Mouse (Mus musculus) midbrain, postnatal 0 days (tissue): ENCODE data around the gene Pebp1. TPM values are rescaled to one million over a fixed set of nuclear protein-coding genes. Genes with fewer than 3 reads are reported as not detected.
A peak's percentile ranks its signal among the peaks of the same experiment; 100 is the strongest.
"Not testable (repeated sequence)": the region's sequence is repeated elsewhere in the genome, so short reads cannot be mapped to it uniquely, and the experiment has no call there.

Source experiments
- ATAC-seq: fragments of 200-750 bp; cut with Nextera tagmentation; 2 replicates; pipeline ENCODE4 v1.8.0; 2017; ENCODE audit warnings: moderate number of reproducible peaks, mild to moderate bottlenecking, moderate TSS enrichment, moderate library complexity; ENCODE audit not compliant: low FRiP score
- DNase-seq: peaks from one replicate; pipeline ENCODE4 v3.0.0-alpha.2; 2015; ENCODE audit warnings: low spot score
- H3K27ac ChIP-seq: fragments of 300-500 bp; sonication (generic); 2 replicates; pipeline ENCODE4 v1.5.1; 2014; ENCODE audit warnings: low read depth, mild to moderate bottlenecking, low read length, mixed read lengths
- H3K27me3 ChIP-seq: fragments of 300-500 bp; sonication (generic); 2 replicates; pipeline ENCODE4 v1.6.1; 2014; ENCODE audit warnings: low read length, control low read depth, mixed read lengths; ENCODE audit not compliant: insufficient read depth
- H3K36me3 ChIP-seq: fragments of 300-500 bp; sonication (generic); 2 replicates; pipeline ENCODE4 v1.6.1; 2014; ENCODE audit warnings: low read length, control low read depth, mixed read lengths; ENCODE audit not compliant: insufficient read depth
- H3K4me1 ChIP-seq: fragments of 300-500 bp; sonication (generic); 2 replicates; pipeline ENCODE4 v1.6.1; 2014; ENCODE audit warnings: mild to moderate bottlenecking, control low read depth, antibody characterized with exemption, low read length, mixed read lengths; ENCODE audit not compliant: insufficient read depth
- H3K4me2 ChIP-seq: fragments of 300-500 bp; sonication (generic); 2 replicates; pipeline ENCODE4 v1.6.1; 2014; ENCODE audit warnings: low read depth, mild to moderate bottlenecking, low read length, mixed read lengths; ENCODE audit not compliant: poor library complexity, severe bottlenecking
- H3K4me3 ChIP-seq: fragments of 300-500 bp; sonication (generic); 2 replicates; pipeline ENCODE4 v1.5.1; 2014; ENCODE audit warnings: low read depth, mild to moderate bottlenecking, low read length, moderate library complexity
- H3K9ac ChIP-seq: fragments of 300-500 bp; sonication (generic); replicated peaks from 2 replicates; pipeline ENCODE4 v1.6.1; 2014; ENCODE audit warnings: mild to moderate bottlenecking, low read length, moderate library complexity, mixed read lengths; ENCODE audit not compliant: poor library complexity, severe bottlenecking
- H3K9me3 ChIP-seq: fragments of 300-500 bp; sonication (generic); 2 replicates; pipeline ENCODE4 v1.6.1; 2016; ENCODE audit warnings: low read length, control low read depth
- CTCF ChIP-seq: IDR thresholded peaks from 2 replicates; pipeline ENCODE4 v1.5.1; 2016; ENCODE audit warnings: antibody characterized with exemption, mild to moderate bottlenecking
- WGBS: fragments of 180-500 bp; shearing (Covaris S2); extraction: QIAGEN DNeasy Blood & Tissue Kit; methylation state at CpG from one replicate; pipeline ENCODE4 v1.1.7; 2014; 5-methylcytosine and 5-hydroxymethylcytosine counted together
- polyA plus RNA-seq: library from polyadenylated mRNA; unstranded; fragments of >200 nt; fragmentation: Nextera tagmentation; extraction: Ambion mirVana; gene quantifications from 2 replicates; pipeline ENCODE4 v1.2.1, GENCODE M21; 2015
- total RNA-seq: library from RNA; depleted of rRNA; stranded (reverse); fragments of >200 nt; gene quantifications from 2 replicates; pipeline ENCODE4 v1.2.3, GENCODE M21; 2014

Gene Pebp1
- total and polyA plus RNA-seq, 2 experiments from 2014 or later = 1,025 to 1,525 TPM

GRCm38 (mm10) chr5:117304947-117305346, 17.5 kb upstream of the Pebp1 start:
- WGBS = 80% methylated on average over 7 of the region's 7 CpGs
- peak; percentile 74 for TF ChIP-seq CTCF
- no peaks in the 10 kb centered on the region for H3K4me1 ChIP-seq
- no peaks in the 10 kb centered on the region for H3K9me3 ChIP-seq
- ATAC-seq = no peak
- peak; percentile 77 for DNase-seq
- H3K4me3 ChIP-seq = no peak overlapping the region
- no peak overlapping the region for H3K9ac ChIP-seq
- no peak overlapping the region for H3K4me2 ChIP-seq
- H3K36me3 ChIP-seq = no peaks in the 10 kb centered on the region
- no peak overlapping the region for H3K27ac ChIP-seq
- no peaks in the 10 kb centered on the region for H3K27me3 ChIP-seq

- WGBS = 32% methylated on average over 18 of the region's 18 CpGs
- no peak for TF ChIP-seq CTCF
- ATAC-seq = no peak
These were observed 16.5 kb upstream of the Pebp1 start for GRCm38 (mm10) chr5:117303691-117304579.

GRCm38 (mm10) chr5:117302899-117303298, 15.5 kb upstream of the Pebp1 start:
- Histone ChIP-seq H3K27me3 (no peaks in the 10 kb centered on the region), H3K4me1 (no peaks in the 10 kb centered on the region), H3K27ac (no peak overlapping the region), H3K9ac (no peak overlapping the region), H3K36me3 (no peaks in the 10 kb centered on the region), H3K4me2 (no peak overlapping the region), H3K4me3 (no peak overlapping the region), H3K9me3 (no peaks in the 10 kb centered on the region)
- DNase-seq = no peak
- no peak for ATAC-seq
- TF ChIP-seq CTCF = no peak
- 70% methylated on average over 3 of the region's 3 CpGs for WGBS

More at GRCm38 (mm10) chr5:117303691-117304579, 16.5 kb upstream of the Pebp1 start:
- Histone ChIP-seq H3K4me2 (no peak overlapping the region), H3K4me3 (no peak overlapping the region), H3K9ac (no peak overlapping the region), H3K36me3 (no peaks in the 10 kb centered on the region), H3K27me3 (no peaks in the 10 kb centered on the region), H3K4me1 (no peaks in the 10 kb centered on the region), H3K27ac (no peak overlapping the region), H3K9me3 (no peaks in the 10 kb centered on the region)
- DNase-seq = no peak

GRCm38 (mm10) chr5:117295011-117295410, 7.6 kb upstream of the Pebp1 start:
- Histone ChIP-seq H3K4me2 (no peak overlapping the region), H3K27ac (no peak overlapping the region), H3K9me3 (no peaks in the 10 kb centered on the region), H3K4me1 (no peaks in the 10 kb centered on the region), H3K9ac (no peak overlapping the region), H3K36me3 (no peaks in the 10 kb centered on the region), H3K27me3 (no peaks in the 10 kb centered on the region), H3K4me3 (no peak overlapping the region)
- 96% methylated on average over 8 of the region's 8 CpGs for WGBS
- no peak for DNase-seq
- no peak for ATAC-seq
- no peak for TF ChIP-seq CTCF

- 83% methylated on average over 3 of the region's 3 CpGs for WGBS
- not testable (repeated sequence) for H3K9ac ChIP-seq, H3K4me2 ChIP-seq, H3K4me3 ChIP-seq, ATAC-seq, H3K27me3 ChIP-seq, H3K4me1 ChIP-seq, DNase-seq, H3K27ac ChIP-seq, H3K36me3 ChIP-seq, H3K9me3 ChIP-seq
These were observed 6.4 kb upstream of the Pebp1 start for GRCm38 (mm10) chr5:117293776-117294175.

GRCm38 (mm10) chr5:117292547-117292946, 5.1 kb upstream of the Pebp1 start:
- DNase-seq (no peak), ATAC-seq (no peak)
- H3K4me3 ChIP-seq = no peak overlapping the region
- no peak for TF ChIP-seq CTCF
- H3K4me1 ChIP-seq = 0 out of 2 replicates have a peak, but pooled peaks cover 5% of the 10 kb centered on the region
- no peaks in the 10 kb centered on the region for H3K9me3 ChIP-seq
- H3K9ac ChIP-seq = no peak overlapping the region
- WGBS = 77% methylated on average over 6 of the region's 6 CpGs
- H3K4me2 ChIP-seq = no peak overlapping the region
- no peaks in the 10 kb centered on the region for H3K27me3 ChIP-seq
- no peak overlapping the region for H3K27ac ChIP-seq
- no peaks in the 10 kb centered on the region for H3K36me3 ChIP-seq
